Mouse (Mus musculus) embryonic facial prominence, embryonic 10.5 days (tissue): Measurements from ENCODE around the gene Mymx. TPM values are rescaled to one million over a fixed set of nuclear protein-coding genes. Genes with fewer than 3 reads are reported as not detected.

Source experiments
- DNase-seq: peaks from one replicate; pipeline ENCODE4 v3.0.0-alpha.2; 2017; ENCODE audit warnings: low spot score
- H3K27ac ChIP-seq: fragments of 300-500 bp; sonication (generic); replicated peaks from 2 replicates; pipeline ENCODE4 v1.5.1; 2016; ENCODE audit warnings: mild to moderate bottlenecking
- H3K27me3 ChIP-seq: fragments of 300-500 bp; sonication (generic); replicated peaks from 2 replicates; pipeline ENCODE4 v1.6.1; 2016; ENCODE audit warnings: low read depth, mild to moderate bottlenecking; ENCODE audit not compliant: poor library complexity, severe bottlenecking
- H3K36me3 ChIP-seq: fragments of 300-500 bp; sonication (generic); replicated peaks from 2 replicates; pipeline ENCODE4 v1.6.1; 2016; ENCODE audit warnings: mild to moderate bottlenecking, moderate library complexity
- H3K4me1 ChIP-seq: fragments of 300-500 bp; sonication (generic); 2 replicates; pipeline ENCODE4 v1.6.1; 2016
- H3K4me3 ChIP-seq: fragments of 300-500 bp; sonication (generic); 2 replicates; pipeline ENCODE4 v1.5.1; 2016; ENCODE audit warnings: mild to moderate bottlenecking, moderate library complexity
- H3K9me3 ChIP-seq: fragments of 300-500 bp; sonication (generic); 2 replicates; pipeline ENCODE4 v1.6.1; 2016; ENCODE audit warnings: mild to moderate bottlenecking
- WGBS: fragments of 180-500 bp; shearing (Covaris S2); methylation state at CpG from one replicate; pipeline ENCODE4 v1.1.7; 2016; 5-methylcytosine and 5-hydroxymethylcytosine counted together
- polyA plus RNA-seq: library from polyadenylated mRNA; unstranded; fragments of >200 nt; fragmentation: Nextera tagmentation; extraction: Ambion mirVana; gene quantifications from 2 replicates; pipeline ENCODE4 v1.2.1, GENCODE M21; 2016

Gene Mymx
- polyA plus RNA-seq, 1 experiment from 2014 or later: 0.39 TPM

GRCm38 (mm10) chr17:45584096-45584896 is 17.6 kb downstream of the Mymx start:
- peak; percentile 73 for DNase-seq
- Histone ChIP-seq H3K9me3 (peaks cover 4% of the 10 kb centered on the region; the same call in 1 of the 2 replicates), H3K4me1 (peaks cover 40% of the 10 kb centered on the region), H3K27me3 (no peaks in the 10 kb centered on the region), H3K4me3 (peak overlapping the region; percentile 37), H3K36me3 (peaks cover 29% of the 10 kb centered on the region), H3K27ac (peak overlapping the region; percentile 87)
- WGBS: 28% methylated on average over 12 of the region's 12 CpGs

- H3K4me3 ChIP-seq: no peak overlapping the region
- no peak overlapping the region for H3K27ac ChIP-seq
- H3K27me3 ChIP-seq: no peaks in the 10 kb centered on the region
- WGBS: 73% methylated on average over 6 of the region's 6 CpGs
- peaks cover 4% of the 10 kb centered on the region; the same call in 1 of the 2 replicates for H3K9me3 ChIP-seq
- peaks cover 15% of the 10 kb centered on the region for H3K36me3 ChIP-seq
- no peak for DNase-seq
- peaks cover 40% of the 10 kb centered on the region for H3K4me1 ChIP-seq
Measured at GRCm38 (mm10) chr17:45582715-45583355, 19.1 kb downstream of the Mymx start.

- H3K9me3 ChIP-seq: peaks cover 4% of the 10 kb centered on the region; the same call in 1 of the 2 replicates
- H3K4me3 ChIP-seq: no peak overlapping the region
- H3K36me3 ChIP-seq: peaks cover 11% of the 10 kb centered on the region
- no peak for DNase-seq
- H3K27ac ChIP-seq: no peak overlapping the region
- H3K27me3 ChIP-seq: no peaks in the 10 kb centered on the region
- H3K4me1 ChIP-seq: peaks cover 40% of the 10 kb centered on the region
- 91% methylated on average over 6 of the region's 6 CpGs for WGBS
Measured at GRCm38 (mm10) chr17:45582188-45582587, 19.7 kb downstream of the Mymx start.

- Histone ChIP-seq H3K27ac (no peak overlapping the region; the same call in 1 of the 2 replicates), H3K36me3 (peaks cover 5% of the 10 kb centered on the region), H3K27me3 (no peaks in the 10 kb centered on the region), H3K4me1 (peaks cover 40% of the 10 kb centered on the region), H3K4me3 (no peak overlapping the region), H3K9me3 (peaks cover 3% of the 10 kb centered on the region; the same call in 1 of the 2 replicates)
- 14% methylated on average over 2 of the region's 2 CpGs for WGBS
- DNase-seq: peak; percentile 78
Measured at GRCm38 (mm10) chr17:45581567-45581983, 20.3 kb downstream of the Mymx start.

GRCm38 (mm10) chr17:45580958-45581477 is 20.9 kb downstream of the Mymx start:
- no peak overlapping the region for H3K4me3 ChIP-seq
- H3K36me3 ChIP-seq: no peaks in the 10 kb centered on the region
- no peaks in the 10 kb centered on the region for H3K27me3 ChIP-seq
- H3K4me1 ChIP-seq: peaks cover 35% of the 10 kb centered on the region
- peak; percentile 29 for DNase-seq
- WGBS: 41% methylated on average over 12 of the region's 12 CpGs
- no peak overlapping the region for H3K27ac ChIP-seq
- no peaks in the 10 kb centered on the region for H3K9me3 ChIP-seq

- Histone ChIP-seq H3K9me3 (no peaks in the 10 kb centered on the region), H3K27ac (no peak overlapping the region), H3K27me3 (no peaks in the 10 kb centered on the region), H3K36me3 (no peaks in the 10 kb centered on the region), H3K4me1 (peaks cover 30% of the 10 kb centered on the region), H3K4me3 (no peak overlapping the region)
- 86% methylated on average over 4 of the region's 4 CpGs for WGBS
- no peak for DNase-seq
Measured at GRCm38 (mm10) chr17:45579554-45579953, 22.3 kb downstream of the Mymx start.

GRCm38 (mm10) chr17:45578843-45579242 is 23.1 kb downstream of the Mymx start:
- H3K36me3 ChIP-seq: no peaks in the 10 kb centered on the region
- WGBS: 73% methylated on average over 7 of the region's 7 CpGs
- H3K4me1 ChIP-seq: peaks cover 29% of the 10 kb centered on the region
- H3K27me3 ChIP-seq: no peaks in the 10 kb centered on the region
- H3K9me3 ChIP-seq: no peaks in the 10 kb centered on the region
- no peak overlapping the region for H3K4me3 ChIP-seq
- no peak overlapping the region for H3K27ac ChIP-seq
- peak; percentile 16 for DNase-seq

GRCm38 (mm10) chr17:45578242-45578641 is 23.7 kb downstream of the Mymx start:
- Histone ChIP-seq H3K36me3 (no peaks in the 10 kb centered on the region), H3K4me1 (peaks cover 29% of the 10 kb centered on the region), H3K27ac (no peak overlapping the region; the same call in 1 of the 2 replicates), H3K4me3 (0 out of 2 replicates have a peak overlapping the region, but pooled peaks have one; percentile 14), H3K9me3 (no peaks in the 10 kb centered on the region), H3K27me3 (no peaks in the 10 kb centered on the region)
- 69% methylated on average over 5 of the region's 5 CpGs for WGBS
- peak; percentile 9 for DNase-seq

- 90% methylated on average over 8 of the region's 8 CpGs for WGBS
Measured at GRCm38 (mm10) chr17:45575123-45575897, 26.6 kb downstream of the Mymx start.

GRCm38 (mm10) chr17:45574129-45574761 is 27.7 kb downstream of the Mymx start:
- no peaks in the 10 kb centered on the region for H3K27me3 ChIP-seq
- peak overlapping the region; percentile 99 for H3K27ac ChIP-seq
- peaks cover 30% of the 10 kb centered on the region for H3K36me3 ChIP-seq
- H3K4me3 ChIP-seq: peak overlapping the region; percentile 100
- peaks cover 36% of the 10 kb centered on the region for H3K4me1 ChIP-seq
- H3K9me3 ChIP-seq: no peaks in the 10 kb centered on the region
- peak; percentile 73 for DNase-seq
- WGBS: 4% methylated on average over 17 of the region's 17 CpGs

More at GRCm38 (mm10) chr17:45575123-45575897, 26.6 kb downstream of the Mymx start:
- Histone ChIP-seq H3K36me3 (peaks cover 19% of the 10 kb centered on the region), H3K27me3 (no peaks in the 10 kb centered on the region), H3K9me3 (no peaks in the 10 kb centered on the region), H3K4me3 (0 out of 2 replicates have a peak overlapping the region, but pooled peaks have one; percentile 26), H3K4me1 (peaks cover 34% of the 10 kb centered on the region), H3K27ac (peak overlapping the region; percentile 99)
- DNase-seq: no peak

- 0% methylated on average over 18 of the region's 18 CpGs for WGBS
- Histone ChIP-seq H3K27me3 (no peaks in the 10 kb centered on the region), H3K4me1 (peaks cover 40% of the 10 kb centered on the region), H3K4me3 (peak overlapping the region; percentile 100), H3K36me3 (peaks cover 35% of the 10 kb centered on the region), H3K9me3 (no peaks in the 10 kb centered on the region), H3K27ac (peak overlapping the region; percentile 99)
- peak; percentile 97 for DNase-seq
Measured at GRCm38 (mm10) chr17:45573780-45574123, 28.1 kb downstream of the Mymx start.
